Mouse (Mus musculus) urinary bladder, adult 18-20 months (tissue): ENCODE measurements around the gene Adamtsl1.

Experiments used
- DNase-seq, 2 experiments: peaks; one replicate each; pipeline ENCODE4 v3.0.0; 2022; ENCODE audit warnings: low spot score in 2 of 2, mixed read lengths in 2 of 2

The Adamtsl1 gene

DNA sequence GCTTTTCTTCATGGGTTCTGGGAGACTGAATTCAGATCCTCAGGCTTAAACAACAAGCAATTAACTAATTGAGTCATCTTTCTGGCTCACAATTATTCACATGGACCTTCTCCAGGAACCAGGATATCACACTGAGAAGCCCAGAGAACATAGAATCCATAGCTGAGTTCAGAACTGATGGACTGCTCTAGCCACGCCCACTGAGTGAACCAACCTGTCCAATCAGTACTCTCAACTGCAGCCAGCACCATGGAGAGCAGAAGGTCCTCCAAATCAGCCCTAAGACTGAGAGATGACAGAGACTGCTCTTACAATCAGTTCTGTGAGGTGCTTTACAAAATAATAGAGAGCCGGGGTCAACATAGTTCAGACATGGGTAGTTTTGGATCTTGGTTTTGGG is 276.3 kb downstream of the Adamtsl1 start:
- DNase-seq = no peak

DNA sequence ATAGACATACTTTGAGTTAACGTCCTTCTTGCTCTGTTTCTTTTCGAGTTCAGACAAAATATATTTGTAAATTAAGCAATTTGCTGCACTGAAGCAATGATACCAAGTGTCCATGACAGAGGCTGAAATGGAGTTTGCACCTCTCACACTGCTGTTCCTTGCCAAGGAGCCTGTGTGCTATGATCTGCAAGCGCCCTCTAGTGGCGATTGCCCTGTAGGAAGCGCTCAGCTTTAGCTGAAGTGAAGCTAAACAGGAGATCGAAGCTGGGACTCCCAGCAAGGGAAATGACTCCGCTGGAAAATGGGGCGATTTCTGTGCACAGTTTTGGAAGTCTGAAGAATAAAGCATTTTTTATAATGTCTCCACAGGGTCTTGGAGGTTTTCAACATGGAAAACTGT is 287.8 kb downstream of the Adamtsl1 start:
- peak; percentile 48 to 56 for DNase-seq

GRCm38 (mm10) chr4:85814418-85814817 is 300.4 kb downstream of the Adamtsl1 start:
- no peak for DNase-seq

DNA sequence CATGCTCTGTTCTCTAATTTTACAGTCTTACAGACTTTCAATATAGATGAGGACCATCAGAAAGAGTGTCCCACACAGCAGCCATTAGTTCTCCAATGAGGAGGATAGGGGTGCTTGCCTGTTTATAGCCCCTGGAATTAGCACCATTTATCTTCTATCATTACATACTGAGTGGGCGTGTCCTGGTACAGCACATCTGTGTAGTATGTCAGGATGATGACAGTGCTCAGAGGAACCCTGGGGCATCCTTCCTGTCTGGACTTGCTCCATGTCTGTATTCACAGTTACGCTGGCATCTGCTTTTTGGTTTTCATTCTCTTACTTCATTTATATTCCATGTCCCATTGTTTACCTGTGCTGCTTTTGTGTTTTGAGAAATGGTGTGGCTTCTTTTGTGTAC is 304.5 kb downstream of the Adamtsl1 start:
- no peak for DNase-seq

GRCm38 (mm10) chr4:85819169-85819568 is 305.2 kb downstream of the Adamtsl1 start:
- DNase-seq = no peak

GRCm38 (mm10) chr4:85819921-85820320 is 305.9 kb downstream of the Adamtsl1 start:
- no peak for DNase-seq

- DNase-seq = no peak
Observed at GRCm38 (mm10) chr4:85823952-85824704, 310.2 kb downstream of the Adamtsl1 start.

- DNase-seq = no peak
Observed at GRCm38 (mm10) chr4:85824705-85825085, 310.7 kb downstream of the Adamtsl1 start.

- no peak for DNase-seq
Observed at GRCm38 (mm10) chr4:85837058-85837457, 323.1 kb downstream of the Adamtsl1 start.

DNA sequence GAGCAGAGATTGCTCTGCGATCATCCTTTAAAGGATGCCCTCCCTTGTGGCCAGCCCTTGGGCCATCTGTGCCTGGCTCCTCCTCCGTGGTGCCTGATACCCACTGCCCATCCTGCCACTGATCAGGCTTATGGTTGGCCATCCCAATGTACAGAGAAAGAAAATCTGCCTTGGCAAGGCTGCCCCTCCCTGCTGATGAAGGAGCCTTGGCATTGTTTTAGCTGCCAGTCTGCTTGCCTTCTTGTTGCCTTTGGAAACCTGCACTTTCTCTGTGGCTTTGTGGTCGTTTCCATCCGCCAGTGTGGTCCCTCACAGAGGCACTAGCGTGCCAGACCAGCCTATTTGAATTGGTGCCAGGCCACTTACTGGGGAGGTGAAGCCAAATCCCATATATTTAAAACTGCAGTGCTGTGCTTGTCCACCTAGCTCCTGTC is 323.6 kb downstream of the Adamtsl1 start:
- no peak for DNase-seq

DNA sequence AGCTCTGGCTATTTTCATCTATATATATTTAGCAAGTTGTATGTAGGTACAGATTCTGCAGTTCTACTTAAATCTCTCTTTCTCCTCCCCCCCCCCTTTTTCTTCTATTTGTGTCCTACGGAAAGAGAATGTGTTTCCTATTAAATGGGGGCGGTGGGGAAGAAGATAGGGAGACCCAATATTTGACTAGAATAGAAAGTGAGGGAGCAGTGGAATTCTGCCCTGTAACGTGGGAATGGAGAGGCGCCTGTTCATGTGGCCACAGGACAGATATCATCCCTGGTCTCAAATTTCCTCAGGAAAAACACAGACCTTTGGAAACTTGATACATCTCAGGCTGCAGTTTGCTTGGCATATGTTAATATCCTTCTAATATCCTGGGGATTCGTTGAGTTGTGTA is 324.1 kb downstream of the Adamtsl1 start:
- no peak for DNase-seq

DNA sequence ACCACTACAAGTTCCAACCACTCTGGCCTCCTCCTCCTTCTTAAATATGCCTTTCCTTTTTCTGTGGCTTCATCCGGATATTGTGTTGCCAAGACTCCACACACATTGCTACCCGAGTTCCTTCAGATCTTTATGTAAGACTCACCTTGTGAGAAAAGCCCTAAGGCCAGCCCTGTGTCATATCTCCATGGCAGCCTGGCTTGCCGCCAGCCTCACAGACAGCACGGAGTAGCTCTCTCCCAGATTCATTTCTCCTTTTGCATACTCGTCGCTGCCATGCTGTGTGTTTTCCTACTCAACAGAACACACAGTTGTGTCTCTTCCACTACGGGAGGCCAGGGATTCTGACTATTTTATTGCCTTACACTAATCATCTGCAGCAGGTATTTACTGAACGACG is 328.1 kb downstream of the Adamtsl1 start:
- no peak for DNase-seq

DNA sequence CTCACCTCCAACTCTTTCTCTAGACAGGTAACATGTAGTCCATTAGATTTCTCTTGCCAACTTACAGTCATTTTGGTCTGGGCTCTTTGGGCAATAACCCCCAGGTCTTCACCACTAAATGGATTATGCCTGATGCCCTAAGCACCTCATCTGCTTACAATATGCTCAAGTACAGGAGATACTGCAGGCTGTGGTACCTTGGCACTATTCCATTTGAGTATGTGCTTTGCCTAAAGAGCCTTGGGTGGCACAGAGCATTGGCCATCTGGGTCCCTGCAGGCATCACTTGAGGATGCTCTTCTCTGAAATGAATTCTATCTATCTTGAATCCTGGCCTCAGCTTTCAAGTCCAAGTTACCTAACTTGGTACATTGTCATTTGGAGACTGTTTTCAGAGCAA is 330.4 kb downstream of the Adamtsl1 start:
- no peak for DNase-seq

GRCm38 (mm10) chr4:85845931-85846330 is 332.0 kb downstream of the Adamtsl1 start:
- no peak for DNase-seq

- DNase-seq = no peak
Observed at GRCm38 (mm10) chr4:85853401-85853800, 339.4 kb downstream of the Adamtsl1 start.

DNA sequence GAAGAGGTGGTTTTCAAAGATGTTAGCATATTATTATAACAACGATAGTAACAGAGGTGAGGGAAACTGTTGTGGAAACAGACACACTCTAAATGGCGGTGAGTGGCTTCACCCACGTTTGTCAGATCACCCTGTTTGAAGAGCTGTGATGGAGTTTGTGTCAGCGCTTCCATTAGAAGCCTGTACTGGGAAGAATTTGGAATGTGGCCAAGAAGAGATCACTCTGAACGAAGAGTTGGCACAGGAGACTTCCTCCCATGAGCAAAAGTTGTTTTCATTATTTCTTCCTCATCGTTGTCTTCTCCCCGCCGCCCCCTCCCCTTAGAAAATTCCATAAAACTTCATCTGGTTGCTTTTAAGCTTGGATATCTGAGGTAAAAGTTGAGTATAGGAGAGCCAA is 340.5 kb downstream of the Adamtsl1 start:
- DNase-seq = no peak

DNA sequence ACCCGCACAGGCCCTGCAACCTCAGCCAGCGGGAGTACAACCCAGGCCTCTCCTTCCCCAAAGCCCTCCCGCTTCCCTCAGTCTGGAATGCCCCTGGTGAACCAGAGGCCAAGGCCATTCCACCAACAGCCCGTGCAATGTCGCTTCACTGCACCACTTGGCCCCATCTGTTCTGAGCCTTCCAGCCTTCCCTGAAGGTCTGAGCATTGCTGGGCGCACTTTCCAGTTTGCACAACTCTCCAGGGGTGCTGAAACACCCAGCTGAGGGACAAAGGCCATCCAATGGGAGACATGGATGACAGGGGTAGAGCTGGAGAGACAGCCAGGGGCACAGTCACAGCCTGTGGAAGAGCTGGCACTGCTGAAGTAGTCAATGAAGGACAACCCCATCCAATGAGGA is 365.4 kb downstream of the Adamtsl1 start:
- no peak for DNase-seq

DNA sequence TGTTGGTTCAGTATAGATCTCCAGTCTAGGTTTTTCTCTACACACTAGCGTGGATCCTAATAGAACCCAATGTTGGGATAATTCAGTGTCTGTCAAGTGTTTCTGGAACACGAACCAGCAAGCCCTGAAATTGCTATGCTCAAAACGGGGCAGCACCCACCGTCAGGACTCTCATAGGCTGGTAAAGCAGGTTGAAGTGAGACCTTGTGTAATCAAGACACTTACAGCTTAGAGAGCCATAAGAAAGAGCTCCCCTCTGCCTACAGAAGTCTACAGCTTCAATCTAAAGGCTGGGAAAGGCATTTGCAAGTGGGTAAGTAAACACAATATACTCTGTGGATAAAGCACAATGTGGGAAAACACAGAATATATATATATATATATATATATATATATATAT is 367.3 kb downstream of the Adamtsl1 start:
- no peak for DNase-seq

- no peak for DNase-seq
Observed at GRCm38 (mm10) chr4:85884031-85884430, 370.1 kb downstream of the Adamtsl1 start.

DNA sequence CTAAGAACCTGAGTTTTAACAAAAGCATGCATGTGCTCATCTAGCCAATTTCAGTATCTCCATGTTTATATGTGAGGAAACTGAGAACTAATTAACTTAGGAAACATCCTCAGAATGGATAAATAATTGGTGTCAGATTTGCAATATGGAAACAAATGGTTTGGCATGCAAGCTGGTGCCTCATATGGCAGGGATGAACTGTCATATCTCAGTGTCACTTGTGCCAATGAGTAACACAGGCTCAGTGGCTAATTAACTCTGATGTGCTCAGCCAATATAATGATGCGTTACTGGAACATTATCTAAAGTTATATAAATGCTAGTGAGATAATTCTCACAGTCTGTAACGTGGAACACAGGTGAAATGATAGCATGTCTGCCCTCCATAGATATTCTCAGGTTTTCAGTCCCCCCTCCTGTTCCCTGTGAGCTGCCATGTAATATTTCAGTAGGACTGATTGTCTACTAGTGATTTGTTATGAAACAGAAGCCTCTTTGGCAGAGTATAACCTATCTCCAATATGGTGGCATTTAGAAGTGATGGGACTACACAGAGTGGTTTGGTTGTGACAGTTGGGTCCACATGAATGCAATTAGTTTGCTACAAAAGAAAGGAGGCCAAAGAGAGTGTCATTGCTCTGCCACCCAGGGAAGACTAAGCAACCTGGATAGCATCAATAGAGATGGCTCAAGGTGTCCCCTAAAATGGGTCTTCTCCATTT is 376.1 kb downstream of the Adamtsl1 start:
- DNase-seq = no peak

DNA sequence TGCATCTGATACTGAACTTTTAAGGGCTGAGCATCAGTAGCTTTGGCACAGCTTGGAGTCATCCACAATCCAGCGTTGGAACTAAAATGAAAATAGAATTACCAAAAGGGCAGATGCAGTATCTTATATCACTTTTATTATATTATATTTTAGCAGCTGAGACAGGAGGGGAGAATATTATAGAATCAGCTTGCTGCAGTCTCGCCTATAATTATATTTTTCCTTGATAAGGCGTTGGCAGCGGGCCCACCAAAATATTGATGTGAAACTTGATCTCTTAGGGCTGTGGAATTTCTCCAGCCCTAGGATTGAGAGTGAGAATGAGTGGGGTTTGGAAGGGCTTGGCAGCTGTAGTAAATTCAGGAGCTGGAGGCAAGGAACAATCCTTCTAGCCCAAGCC is 387.3 kb downstream of the Adamtsl1 start:
- no peak for DNase-seq

DNA sequence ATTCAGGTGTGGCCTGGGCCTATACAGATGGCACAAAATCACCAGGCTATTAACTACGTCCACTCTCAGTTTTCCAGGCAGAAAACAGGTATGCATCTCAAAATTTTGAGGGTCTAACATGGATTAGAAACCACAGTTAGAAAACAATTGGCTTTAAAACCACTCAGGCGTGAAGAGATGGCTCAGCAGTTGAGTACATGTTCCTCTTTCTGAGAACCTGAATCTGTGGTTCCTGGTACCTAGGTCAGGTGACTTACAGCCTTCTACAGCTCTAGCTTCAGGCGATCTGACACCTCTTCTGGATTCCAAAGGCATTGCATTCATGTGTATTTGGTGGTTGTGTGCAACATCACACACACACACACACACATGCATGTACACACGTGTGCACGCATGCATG is 390.2 kb downstream of the Adamtsl1 start:
- no peak for DNase-seq

- no peak for DNase-seq
Observed at GRCm38 (mm10) chr4:85916034-85916433, 402.1 kb downstream of the Adamtsl1 start.
